Mouse (Mus musculus) intestine, embryonic 16.5 days (tissue): ENCODE measurements at regions not wholly inside any gene's neighbourhood (a gene's known extent, or its start where the extent isn't known, plus 50 kb on each side); places are given as distances from the start of the nearest gene placed in this dataset.

Source experiments
- ATAC-seq: fragments of 200-750 bp; cut with Nextera tagmentation; 2 replicates; pipeline ENCODE4 v1.8.0; 2017; ENCODE audit warnings: moderate TSS enrichment, moderate library complexity
- H3K27ac ChIP-seq: fragments of 300-500 bp; sonication (generic); 2 replicates; pipeline ENCODE4 v1.5.1; 2014; ENCODE audit warnings: mild to moderate bottlenecking, low read length
- H3K27me3 ChIP-seq: fragments of 300-500 bp; sonication (generic); replicated peaks from 2 replicates; pipeline ENCODE4 v1.6.1; 2014; ENCODE audit warnings: low read length, control low read depth, mixed read lengths; ENCODE audit not compliant: control insufficient read depth, insufficient read depth
- H3K36me3 ChIP-seq: fragments of 300-500 bp; sonication (generic); 2 replicates; pipeline ENCODE4 v1.6.1; 2014; ENCODE audit warnings: low read length, control low read depth; ENCODE audit not compliant: control insufficient read depth, insufficient read depth
- H3K4me1 ChIP-seq: fragments of 300-500 bp; sonication (generic); 2 replicates; pipeline ENCODE4 v1.6.1; 2014; ENCODE audit warnings: low read length, control low read depth, mixed read lengths; ENCODE audit not compliant: control insufficient read depth, insufficient read depth
- H3K4me2 ChIP-seq: fragments of 300-500 bp; sonication (generic); 2 replicates; pipeline ENCODE4 v1.6.1; 2014; ENCODE audit warnings: low read depth, low read length, control low read depth
- H3K4me3 ChIP-seq: fragments of 300-500 bp; sonication (generic); 2 replicates; pipeline ENCODE4 v1.5.1; 2014; ENCODE audit warnings: mild to moderate bottlenecking, low read length
- H3K9ac ChIP-seq: fragments of 300-500 bp; sonication (generic); 2 replicates; pipeline ENCODE4 v1.6.1; 2014; ENCODE audit warnings: low read depth, low read length
- H3K9me3 ChIP-seq: fragments of 300-500 bp; sonication (generic); 2 replicates; pipeline ENCODE4 v1.6.1; 2016; ENCODE audit warnings: low read length, control low read depth; ENCODE audit not compliant: control insufficient read depth
- WGBS: fragments of 180-500 bp; shearing (Covaris S2); extraction: QIAGEN DNeasy Blood & Tissue Kit; methylation state at CpG from one replicate; pipeline ENCODE4 v1.1.7; 2014; 5-methylcytosine and 5-hydroxymethylcytosine counted together

- WGBS: 9% methylated on average over 17 of the region's 17 CpGs
- peak; percentile 66 for ATAC-seq
- Histone ChIP-seq H3K27ac (peak overlapping the region; percentile 28; the same call in 1 of the 2 replicates), H3K4me2 (peak overlapping the region; percentile 42), H3K9me3 (0 out of 2 replicates have a peak, but pooled peaks cover 3% of the 10 kb centered on the region), H3K4me1 (0 out of 2 replicates have a peak, but pooled peaks cover 4% of the 10 kb centered on the region), H3K9ac (0 out of 2 replicates have a peak overlapping the region, but pooled peaks have one; percentile 14), H3K36me3 (no peaks in the 10 kb centered on the region), H3K27me3 (no peaks in the 10 kb centered on the region), H3K4me3 (0 out of 2 replicates have a peak overlapping the region, but pooled peaks have one; percentile 2)
Measured at GRCm38 (mm10) chr3:37896821-37897311, 172.6 kb upstream of the Gm5148 start.

- no peaks in the 10 kb centered on the region for H3K27me3 ChIP-seq
- no peak overlapping the region for H3K27ac ChIP-seq
- 0 out of 2 replicates have a peak, but pooled peaks cover 3% of the 10 kb centered on the region for H3K9me3 ChIP-seq
- 0 out of 2 replicates have a peak, but pooled peaks cover 4% of the 10 kb centered on the region for H3K4me1 ChIP-seq
- no peaks in the 10 kb centered on the region for H3K36me3 ChIP-seq
- no peak for ATAC-seq
- 53% methylated on average over 2 of the region's 2 CpGs for WGBS
- no peak overlapping the region for H3K4me2 ChIP-seq
- H3K4me3 ChIP-seq: no peak overlapping the region
- H3K9ac ChIP-seq: no peak overlapping the region
Measured at GRCm38 (mm10) chr3:37894599-37894998, 170.3 kb upstream of the Gm5148 start.

- 50% methylated on average over 1 of the region's 1 CpGs for WGBS
- no peaks in the 10 kb centered on the region for H3K27me3 ChIP-seq
- H3K4me3 ChIP-seq: no peak overlapping the region
- no peak overlapping the region for H3K4me2 ChIP-seq
- 0 out of 2 replicates have a peak, but pooled peaks cover 3% of the 10 kb centered on the region for H3K9me3 ChIP-seq
- H3K9ac ChIP-seq: no peak overlapping the region
- H3K4me1 ChIP-seq: peaks cover 10% of the 10 kb centered on the region; the same call in 1 of the 2 replicates
- no peak for ATAC-seq
- no peaks in the 10 kb centered on the region for H3K36me3 ChIP-seq
- H3K27ac ChIP-seq: no peak overlapping the region
Measured at GRCm38 (mm10) chr3:37890202-37890601, 165.9 kb upstream of the Gm5148 start.

GRCm38 (mm10) chr3:37888455-37888854 lies 164.2 kb upstream of the Gm5148 start:
- Histone ChIP-seq H3K4me2 (no peak overlapping the region; the same call in 1 of the 2 replicates), H3K27ac (peak overlapping the region; percentile 21; the same call in 1 of the 2 replicates), H3K9ac (no peak overlapping the region), H3K36me3 (no peaks in the 10 kb centered on the region), H3K4me3 (no peak overlapping the region), H3K4me1 (peaks cover 10% of the 10 kb centered on the region; the same call in 1 of the 2 replicates), H3K9me3 (0 out of 2 replicates have a peak, but pooled peaks cover 3% of the 10 kb centered on the region), H3K27me3 (no peaks in the 10 kb centered on the region)
- no peak for ATAC-seq
- WGBS: 20% methylated on average over 6 of the region's 6 CpGs

- no peaks in the 10 kb centered on the region for H3K36me3 ChIP-seq
- no peak for ATAC-seq
- no peak overlapping the region for H3K27ac ChIP-seq
- no peak overlapping the region for H3K4me3 ChIP-seq
- 0 out of 2 replicates have a peak, but pooled peaks cover 3% of the 10 kb centered on the region for H3K9me3 ChIP-seq
- H3K9ac ChIP-seq: no peak overlapping the region
- no peak overlapping the region for H3K4me2 ChIP-seq
- 84% methylated on average over 3 of the region's 3 CpGs for WGBS
- H3K27me3 ChIP-seq: no peaks in the 10 kb centered on the region
- peaks cover 10% of the 10 kb centered on the region; the same call in 1 of the 2 replicates for H3K4me1 ChIP-seq
Measured at GRCm38 (mm10) chr3:37887711-37888110, 163.4 kb upstream of the Gm5148 start.

GRCm38 (mm10) chr3:37886705-37887454 lies 162.6 kb upstream of the Gm5148 start:
- H3K4me3 ChIP-seq: no peak overlapping the region
- ATAC-seq: no peak
- H3K4me2 ChIP-seq: no peak overlapping the region
- no peak overlapping the region for H3K9ac ChIP-seq
- H3K4me1 ChIP-seq: peaks cover 10% of the 10 kb centered on the region; the same call in 1 of the 2 replicates
- no peaks in the 10 kb centered on the region for H3K27me3 ChIP-seq
- H3K9me3 ChIP-seq: no peaks in the 10 kb centered on the region
- H3K27ac ChIP-seq: no peak overlapping the region
- H3K36me3 ChIP-seq: no peaks in the 10 kb centered on the region
- 83% methylated on average over 3 of the region's 3 CpGs for WGBS

GRCm38 (mm10) chr3:37885776-37886175 lies 161.5 kb upstream of the Gm5148 start:
- Histone ChIP-seq H3K4me3 (no peak overlapping the region), H3K4me2 (no peak overlapping the region), H3K27me3 (no peaks in the 10 kb centered on the region), H3K4me1 (peaks cover 10% of the 10 kb centered on the region; the same call in 1 of the 2 replicates), H3K27ac (no peak overlapping the region), H3K36me3 (no peaks in the 10 kb centered on the region), H3K9me3 (no peaks in the 10 kb centered on the region), H3K9ac (no peak overlapping the region)
- ATAC-seq: no peak
- WGBS: 84% methylated on average over 6 of the region's 6 CpGs

GRCm38 (mm10) chr3:37882417-37882816 lies 158.1 kb upstream of the Gm5148 start:
- no peaks in the 10 kb centered on the region for H3K36me3 ChIP-seq
- H3K4me1 ChIP-seq: no peaks in the 10 kb centered on the region
- no peak overlapping the region for H3K9ac ChIP-seq
- no peak overlapping the region for H3K27ac ChIP-seq
- no peak overlapping the region for H3K4me3 ChIP-seq
- ATAC-seq: no peak
- H3K9me3 ChIP-seq: no peaks in the 10 kb centered on the region
- no peaks in the 10 kb centered on the region for H3K27me3 ChIP-seq
- H3K4me2 ChIP-seq: no peak overlapping the region
- WGBS: 69% methylated on average over 5 of the region's 5 CpGs

GRCm38 (mm10) chr3:37881016-37881415 lies 156.7 kb upstream of the Gm5148 start:
- no peak overlapping the region for H3K4me2 ChIP-seq
- no peaks in the 10 kb centered on the region for H3K36me3 ChIP-seq
- H3K9ac ChIP-seq: no peak overlapping the region
- H3K4me3 ChIP-seq: no peak overlapping the region
- no peak overlapping the region for H3K27ac ChIP-seq
- 85% methylated on average over 2 of the region's 2 CpGs for WGBS
- H3K9me3 ChIP-seq: no peaks in the 10 kb centered on the region
- H3K27me3 ChIP-seq: no peaks in the 10 kb centered on the region
- no peaks in the 10 kb centered on the region for H3K4me1 ChIP-seq
- no peak for ATAC-seq
